Mouse (Mus musculus) lung, adult 18-20 months (tissue): Measurements from ENCODE around the gene Etnk1.
A peak's percentile ranks its signal among the peaks of the same experiment; 100 is the strongest.
"Not testable (repeated sequence)": the region's sequence is repeated elsewhere in the genome, so short reads cannot be mapped to it uniquely, and the experiment has no call there.

Experiments
- DNase-seq, 2 experiments: peaks; one replicate each; pipeline ENCODE4 v3.0.0; 2022; ENCODE audit warnings: mixed read lengths in 2 of 2

The Etnk1 gene

GRCm38 (mm10) chr6:143166452-143167357 lies at the start of gene Etnk1:
Etnk1 (plus strand) TSS chr6:143167221.
- peak; percentile 93 to 95 for DNase-seq

DNA sequence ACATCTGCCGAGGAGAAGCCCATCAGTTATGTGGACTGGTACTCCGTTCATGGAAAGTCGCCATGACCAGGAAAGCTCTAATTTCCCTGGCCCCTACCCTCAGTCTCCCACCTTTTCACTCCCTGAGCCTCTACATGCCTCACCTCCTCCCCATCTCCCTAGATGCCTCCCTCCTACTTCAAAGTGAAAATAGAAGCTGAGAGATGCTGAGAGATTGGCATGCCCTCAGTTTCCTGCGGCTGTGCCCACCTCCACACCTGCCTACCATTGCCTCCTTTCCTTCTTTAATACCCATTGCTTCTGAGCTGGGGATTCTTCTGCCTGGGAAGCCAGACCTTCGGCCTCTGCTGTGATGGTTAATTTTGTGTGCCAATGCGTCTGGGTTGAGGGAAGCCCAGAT lies 47.7 kb upstream of the Etnk1 start:
- no peak for DNase-seq

GRCm38 (mm10) chr6:143125721-143126120 lies 41.3 kb upstream of the Etnk1 start:
- no peak for DNase-seq

- no peak for DNase-seq
These were observed 37.6 kb upstream of the Etnk1 start for GRCm38 (mm10) chr6:143129466-143129865.

DNA sequence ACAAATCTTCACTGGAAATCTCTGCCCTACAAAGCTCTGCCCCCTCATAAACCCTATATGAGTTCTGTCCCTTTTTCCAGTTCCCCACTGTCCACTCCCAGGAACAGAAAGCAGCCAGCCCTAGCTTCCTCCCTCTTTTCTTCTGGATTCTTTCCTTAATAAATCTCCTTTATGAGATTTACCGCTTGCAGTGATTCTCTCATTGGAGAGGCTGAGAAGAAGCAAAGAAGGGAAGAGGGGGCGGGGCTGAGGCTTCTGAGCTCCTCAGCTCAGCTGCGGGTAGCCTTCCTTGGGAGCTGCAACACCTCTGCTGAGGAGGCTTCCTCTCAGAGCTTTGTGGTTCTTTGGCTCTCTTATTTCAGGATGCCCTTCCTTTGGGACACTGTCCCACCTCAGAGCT lies 37.1 kb upstream of the Etnk1 start:
- DNase-seq = no peak

DNA sequence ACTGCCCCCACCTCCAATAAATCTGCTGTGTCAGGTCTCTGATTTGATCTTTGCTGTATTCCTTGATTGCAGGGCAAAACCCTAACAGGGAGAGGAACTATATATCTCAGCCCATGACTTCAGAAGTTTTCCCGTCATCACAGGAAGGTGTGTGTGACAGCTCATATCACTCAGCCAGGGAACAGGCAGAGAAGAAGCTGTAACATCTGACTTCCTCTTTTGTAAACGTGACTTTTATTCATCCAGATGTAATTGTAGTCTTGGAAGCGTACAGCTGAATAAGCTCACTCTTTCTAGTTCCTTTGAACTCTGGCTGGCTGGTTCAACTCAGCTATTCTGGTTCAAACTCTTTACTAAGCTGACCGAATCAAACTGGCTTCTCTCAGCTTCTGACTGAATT lies 36.6 kb upstream of the Etnk1 start:
- no peak for DNase-seq

- no peak for DNase-seq
These were observed 34.9 kb upstream of the Etnk1 start for GRCm38 (mm10) chr6:143131895-143132652.

GRCm38 (mm10) chr6:143133150-143133549 lies 33.9 kb upstream of the Etnk1 start:
- DNase-seq = no peak

DNA sequence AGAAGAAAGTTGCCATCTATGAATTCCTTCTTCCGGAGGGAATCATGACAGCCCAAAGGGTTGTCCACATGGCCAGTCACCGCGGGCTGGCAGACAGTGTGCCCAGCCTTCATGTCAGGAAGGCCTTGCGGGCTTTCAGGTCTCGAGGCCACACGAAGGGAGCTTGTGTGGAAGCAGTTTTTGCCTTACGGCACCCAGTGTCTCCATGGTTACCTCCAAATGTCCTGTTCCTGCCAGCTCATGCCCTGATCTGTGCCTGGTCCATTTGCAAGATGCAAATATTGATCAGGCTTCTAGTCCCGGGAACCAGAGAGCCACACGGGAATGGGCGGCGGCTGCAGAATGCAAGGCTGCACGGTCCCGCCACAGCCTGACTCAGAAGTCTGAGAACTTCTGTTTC lies 31.9 kb upstream of the Etnk1 start:
- no peak for DNase-seq

GRCm38 (mm10) chr6:143136688-143137087 lies 30.3 kb upstream of the Etnk1 start:
- DNase-seq = no peak

- no peak for DNase-seq
These were observed 29.7 kb upstream of the Etnk1 start for GRCm38 (mm10) chr6:143137341-143137740.

DNA sequence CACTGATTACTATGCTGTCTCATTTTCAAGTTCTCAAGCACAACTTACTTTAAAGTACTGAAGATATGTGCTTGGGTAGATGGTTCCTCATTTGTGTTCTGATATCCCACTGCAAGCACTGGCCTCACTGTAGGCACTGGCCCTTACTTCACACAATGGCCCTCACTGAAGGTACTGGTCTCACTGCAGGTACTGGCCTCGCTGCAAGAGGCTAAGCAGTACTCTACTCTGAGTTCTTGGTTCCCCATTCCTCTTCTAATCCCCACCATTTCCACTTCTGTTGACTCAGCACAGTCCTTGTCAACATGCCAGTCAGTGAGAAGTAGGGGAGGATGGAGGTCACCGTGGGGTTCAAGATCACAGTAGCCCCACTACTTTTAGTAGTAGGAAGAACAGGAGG lies 27.6 kb upstream of the Etnk1 start:
- DNase-seq = no peak

GRCm38 (mm10) chr6:143140884-143141283 lies 26.1 kb upstream of the Etnk1 start:
- DNase-seq = no peak

- DNase-seq = not testable (repeated sequence)
These were observed 25.1 kb upstream of the Etnk1 start for GRCm38 (mm10) chr6:143141624-143142592.

- no peak for DNase-seq
These were observed 24.2 kb upstream of the Etnk1 start for GRCm38 (mm10) chr6:143142861-143143260.

DNA sequence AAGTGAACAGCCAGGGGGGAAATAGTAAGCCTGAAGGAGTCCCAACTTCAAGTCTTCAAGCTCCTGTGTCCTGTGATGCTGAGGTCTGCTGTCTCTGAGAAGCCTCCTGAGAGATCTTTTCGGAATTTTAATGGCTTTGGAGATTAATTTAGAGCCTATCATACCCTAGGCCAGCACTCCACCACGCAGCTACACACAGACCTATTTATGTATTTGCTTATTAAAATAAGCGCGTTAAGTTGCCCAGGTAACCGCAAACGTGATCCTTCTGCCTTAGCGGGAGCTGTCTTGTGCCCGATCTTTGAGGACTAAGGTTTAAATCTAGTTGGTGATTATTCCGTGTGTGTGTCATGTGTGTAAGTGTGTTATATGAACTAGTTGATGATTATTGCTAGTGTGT lies 23.7 kb upstream of the Etnk1 start:
- no peak for DNase-seq

DNA sequence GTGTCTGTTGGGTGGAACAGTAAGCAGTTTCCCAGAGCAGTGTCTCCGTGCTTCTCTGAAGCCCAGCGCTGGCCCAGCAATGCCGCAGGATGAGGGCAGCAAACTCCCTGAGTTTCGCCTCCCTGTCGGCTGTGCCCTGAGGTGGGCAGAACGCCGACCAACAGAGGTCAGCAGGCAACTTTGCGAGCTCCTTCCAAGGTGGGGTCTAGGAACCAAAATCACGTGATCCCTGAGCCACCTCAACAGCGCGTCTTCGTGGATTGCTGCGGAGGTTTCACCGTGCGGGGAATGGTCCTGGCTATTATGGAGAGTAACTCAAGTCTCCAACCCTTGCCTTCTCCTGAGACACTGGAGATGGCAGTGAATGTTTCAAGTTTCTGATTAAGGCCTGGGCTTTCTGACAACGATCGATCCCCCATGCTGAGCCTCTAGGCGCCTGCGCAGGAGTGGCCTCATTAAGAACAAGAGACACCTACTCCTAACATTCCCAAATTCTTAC lies 23.2 kb upstream of the Etnk1 start:
- DNase-seq = peak; percentile 15 to 21

DNA sequence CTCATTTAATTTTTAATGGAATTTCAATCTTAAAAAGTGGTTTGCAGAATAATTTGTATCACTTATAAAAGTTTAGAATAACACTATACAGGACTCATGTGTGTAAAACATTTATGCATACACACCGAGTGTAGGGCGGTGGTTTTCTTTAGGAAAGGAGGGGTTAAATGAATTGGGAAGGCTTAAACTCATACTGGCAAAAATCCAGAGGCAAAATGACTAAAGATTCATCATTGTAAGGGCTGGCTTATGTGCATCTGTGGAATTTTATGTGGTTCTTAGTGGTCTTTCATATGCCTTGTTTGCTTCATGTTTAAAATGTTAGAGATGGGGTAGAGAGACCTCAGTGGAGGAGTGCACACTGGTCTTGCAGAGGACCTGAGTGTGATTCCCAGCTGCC lies 22.5 kb upstream of the Etnk1 start:
- no peak for DNase-seq

DNA sequence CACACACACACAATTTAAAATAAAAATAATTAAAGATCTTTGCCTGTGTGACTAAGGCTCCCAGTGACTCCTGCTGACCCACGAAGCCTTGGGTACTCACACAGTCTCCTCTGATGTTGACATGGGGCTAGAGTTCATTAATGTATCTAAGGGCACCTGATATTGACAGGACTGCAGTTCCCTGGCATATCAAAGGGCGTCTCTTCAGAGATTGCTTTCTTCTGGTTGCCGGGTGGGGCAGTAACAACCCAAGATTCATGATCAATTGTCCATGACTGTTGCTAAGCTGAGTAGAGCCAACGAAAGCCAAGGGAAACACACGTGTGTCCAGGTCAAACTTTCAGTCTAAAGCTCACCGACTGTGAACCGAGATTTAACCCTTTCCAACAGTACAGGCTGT lies 22.0 kb upstream of the Etnk1 start:
- peak in 1 of 2 experiments; percentile 21 for DNase-seq

DNA sequence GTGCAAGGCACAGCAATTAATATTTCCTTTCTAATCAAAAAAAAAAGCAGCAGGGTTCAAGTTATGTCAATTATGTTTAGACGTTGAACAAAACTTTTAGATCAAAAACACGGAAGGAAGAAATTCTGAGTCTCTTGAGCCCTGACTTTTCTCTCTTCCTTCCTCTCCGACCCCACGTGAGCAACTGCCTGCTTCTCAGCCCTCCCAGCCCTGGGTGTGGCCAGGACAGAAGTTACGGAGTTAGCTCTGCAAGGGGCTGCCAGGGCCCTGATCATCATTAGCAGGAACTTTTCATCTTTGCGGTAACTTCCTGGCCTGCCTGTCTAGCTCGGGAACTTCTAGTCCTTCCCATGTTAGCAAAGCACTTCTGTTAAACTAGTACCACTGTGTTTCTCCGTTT lies 20.3 kb upstream of the Etnk1 start:
- DNase-seq = peak; percentile 29 to 56

DNA sequence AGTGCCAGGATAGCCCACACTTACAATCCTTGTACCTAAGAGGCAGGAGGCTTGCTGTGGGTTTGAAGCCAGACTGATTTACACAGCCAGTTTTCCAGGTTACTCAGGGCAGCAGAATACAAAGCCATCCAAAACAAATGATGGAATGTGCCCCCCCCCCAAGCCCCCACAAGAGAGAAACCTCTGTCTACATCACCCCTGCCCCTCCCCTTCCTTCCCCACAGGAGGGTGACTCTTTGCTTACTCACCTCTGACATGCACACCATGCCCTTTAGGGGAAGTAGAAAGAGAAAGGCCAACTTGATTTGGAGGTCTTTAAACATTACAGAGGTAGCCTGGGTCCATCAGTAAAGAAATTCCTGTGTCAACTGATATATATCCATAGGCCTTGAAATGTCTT lies 18.2 kb upstream of the Etnk1 start:
- no peak for DNase-seq

DNA sequence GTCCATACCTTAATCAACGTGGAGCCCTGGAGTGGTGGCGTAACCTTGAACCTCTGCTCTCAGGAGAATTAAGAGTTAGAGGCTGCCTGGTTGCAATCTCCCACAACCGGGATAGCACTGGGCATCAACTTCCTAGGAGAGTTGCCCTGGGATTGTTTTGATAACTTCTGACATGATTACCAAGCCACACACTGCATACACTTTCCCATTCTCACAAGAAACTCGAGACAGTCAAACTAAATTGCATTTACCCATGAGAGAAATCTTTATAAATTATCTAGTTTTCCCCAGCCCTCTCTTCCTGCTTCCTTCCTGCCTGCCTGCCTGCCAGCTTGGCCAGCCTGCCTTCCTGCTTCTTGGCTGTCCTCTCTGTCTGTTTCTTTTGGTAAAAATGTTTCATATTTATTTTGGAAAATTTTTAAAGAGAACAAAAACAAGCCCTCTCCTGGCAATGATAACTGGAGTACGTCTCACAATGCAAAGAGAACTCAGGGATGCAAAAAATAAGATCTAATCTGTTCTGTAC lies 17.2 kb upstream of the Etnk1 start:
- no peak for DNase-seq
